Mouse (Mus musculus) limb, embryonic 14.5 days (tissue): Measurements from ENCODE around the gene Arsg. TPM values are rescaled to one million over a fixed set of nuclear protein-coding genes. Genes with fewer than 3 reads are reported as not detected.

ENCODE experiments used
- ATAC-seq: fragments of 200-750 bp; cut with Nextera tagmentation; 2 replicates; pipeline ENCODE4 v1.8.0; 2017; ENCODE audit warnings: low read depth, moderate number of reproducible peaks, moderate TSS enrichment; ENCODE audit not compliant: low FRiP score
- DNase-seq: peaks from one replicate; pipeline ENCODE4 v3.0.0-alpha.2; 2015; ENCODE audit warnings: low spot score
- H3K27ac ChIP-seq: fragments of 300-500 bp; sonication (generic); replicated peaks from 2 replicates; pipeline ENCODE4 v1.5.1; 2014; ENCODE audit warnings: low read depth, mild to moderate bottlenecking, low read length, moderate library complexity, mixed read lengths
- H3K27me3 ChIP-seq: fragments of 300-500 bp; sonication (generic); 2 replicates; pipeline ENCODE4 v1.6.1; 2014; ENCODE audit warnings: low read length, mixed read lengths; ENCODE audit not compliant: control insufficient read depth, insufficient read depth
- H3K36me3 ChIP-seq: fragments of 300-500 bp; sonication (generic); 2 replicates; pipeline ENCODE4 v1.6.1; 2014; ENCODE audit warnings: mild to moderate bottlenecking, low read length, moderate library complexity, mixed read lengths; ENCODE audit not compliant: control insufficient read depth, insufficient read depth
- H3K4me1 ChIP-seq: fragments of 300-500 bp; sonication (generic); 2 replicates; pipeline ENCODE4 v1.6.1; 2014; ENCODE audit warnings: antibody characterized with exemption, low read length, mixed read lengths; ENCODE audit not compliant: control insufficient read depth, insufficient read depth
- H3K4me2 ChIP-seq: fragments of 300-500 bp; sonication (generic); replicated peaks from 2 replicates; pipeline ENCODE4 v1.6.1; 2014; ENCODE audit warnings: low read depth, mild to moderate bottlenecking, low read length, moderate library complexity; ENCODE audit not compliant: severe bottlenecking
- H3K4me3 ChIP-seq: fragments of 300-500 bp; sonication (generic); replicated peaks from 2 replicates; pipeline ENCODE4 v1.5.1; 2014; ENCODE audit warnings: low read length
- H3K9ac ChIP-seq: fragments of 300-500 bp; sonication (generic); 2 replicates; pipeline ENCODE4 v1.6.1; 2014; ENCODE audit warnings: mild to moderate bottlenecking, low read depth, low read length, moderate library complexity; ENCODE audit not compliant: severe bottlenecking
- H3K9me3 ChIP-seq: fragments of 300-500 bp; sonication (generic); 2 replicates; pipeline ENCODE4 v1.6.1; 2016; ENCODE audit warnings: low read length; ENCODE audit not compliant: control insufficient read depth
- POLR2A ChIP-seq: fragments of 200-500 bp; IDR thresholded peaks from 2 replicates; pipeline ENCODE4 v1.8.0; 2012; ENCODE audit warnings: inconsistent platforms, mild to moderate bottlenecking, moderate library complexity, borderline replicate concordance; ENCODE audit not compliant: insufficient read depth, insufficient read length; ENCODE audit errors: extremely low read depth
- WGBS: fragments of 180-500 bp; shearing (Covaris S2); extraction: QIAGEN DNeasy Blood & Tissue Kit; methylation state at CpG from one replicate; pipeline ENCODE4 v1.1.7; 2014; 5-methylcytosine and 5-hydroxymethylcytosine counted together
- polyA plus RNA-seq, 2 experiments: library from polyadenylated mRNA; depleted of rRNA in 1 of 2; stranded (reverse) in 1 of 2; unstranded in 1 of 2; fragments of >200 nt; fragmentation: Nextera tagmentation in 1 of 2; extraction: Ambion mirVana in 1 of 2; gene quantifications; 2 replicates each; pipeline versions ENCODE4 v1.2.1 to v1.2.3; 2012 to 2014

Arsg gene
- polyA plus RNA-seq, 2 experiments = 3.2 to 5.3 TPM

DNA sequence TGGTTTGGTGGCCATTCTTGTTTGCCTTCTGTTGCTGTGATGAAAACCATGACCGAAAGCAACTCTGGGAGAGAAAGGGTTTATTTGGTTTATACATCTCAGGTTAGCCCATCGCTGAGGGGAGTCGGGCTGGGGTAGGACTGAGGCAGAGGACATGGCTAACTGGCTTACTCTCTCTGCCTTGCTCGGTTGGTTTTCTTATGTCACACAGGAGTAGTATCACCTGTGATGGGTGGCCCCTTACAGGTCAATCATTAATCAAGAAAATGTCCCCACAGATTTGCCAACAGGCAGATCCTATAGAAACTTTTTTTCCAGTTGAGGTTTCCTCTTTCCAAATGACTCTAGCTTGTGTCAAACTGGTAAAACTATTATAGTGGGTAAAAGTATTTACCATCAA is 90.5 kb downstream of the Arsg start:
- Histone ChIP-seq H3K36me3 (no peaks in the 10 kb centered on the region), H3K27me3 (no peaks in the 10 kb centered on the region), H3K4me1 (peaks cover 9% of the 10 kb centered on the region), H3K27ac (no peak overlapping the region), H3K9me3 (no peaks in the 10 kb centered on the region), H3K4me3 (no peak overlapping the region), H3K4me2 (no peak overlapping the region), H3K9ac (no peak overlapping the region)
- no peak for DNase-seq
- TF ChIP-seq POLR2A = no peak
- no peak for ATAC-seq
- 82% methylated on average over 4 of the region's 4 CpGs for WGBS

DNA sequence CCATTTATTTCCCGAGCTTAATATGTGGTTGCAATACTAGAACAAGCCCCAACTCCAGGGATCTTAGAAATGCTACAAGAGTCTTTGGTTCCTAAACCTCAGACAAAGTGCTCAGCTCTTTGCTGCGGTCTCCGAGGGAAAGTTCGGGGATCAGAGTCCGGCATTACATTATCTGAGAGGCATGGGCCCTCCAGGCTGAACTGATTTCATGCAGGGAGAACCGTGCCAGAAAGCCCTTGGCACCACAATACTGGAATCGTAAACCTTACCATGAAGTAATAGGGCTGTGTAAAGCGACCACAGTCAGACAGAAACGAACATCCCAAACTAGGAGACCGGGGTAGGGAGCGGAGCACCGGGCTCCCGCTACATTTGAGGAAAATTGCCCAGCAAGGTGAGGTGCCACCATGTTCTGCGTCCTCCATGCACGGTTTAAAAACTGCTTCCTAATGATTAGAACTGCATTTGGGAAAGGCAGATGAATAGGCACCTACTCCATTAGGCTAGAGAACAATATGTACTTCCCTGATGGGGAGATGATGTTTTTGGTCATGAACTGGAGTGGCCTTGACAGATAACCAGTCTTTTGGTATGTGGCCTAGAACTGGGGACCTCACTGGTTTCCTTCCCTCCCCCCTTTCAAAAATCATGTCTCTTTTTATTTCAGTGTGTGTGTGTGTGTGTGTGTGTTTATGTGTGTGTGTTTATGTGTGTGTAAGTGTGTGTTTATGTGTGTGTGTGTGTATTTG is 91.5 kb downstream of the Arsg start:
- peaks cover 9% of the 10 kb centered on the region for H3K4me1 ChIP-seq

DNA sequence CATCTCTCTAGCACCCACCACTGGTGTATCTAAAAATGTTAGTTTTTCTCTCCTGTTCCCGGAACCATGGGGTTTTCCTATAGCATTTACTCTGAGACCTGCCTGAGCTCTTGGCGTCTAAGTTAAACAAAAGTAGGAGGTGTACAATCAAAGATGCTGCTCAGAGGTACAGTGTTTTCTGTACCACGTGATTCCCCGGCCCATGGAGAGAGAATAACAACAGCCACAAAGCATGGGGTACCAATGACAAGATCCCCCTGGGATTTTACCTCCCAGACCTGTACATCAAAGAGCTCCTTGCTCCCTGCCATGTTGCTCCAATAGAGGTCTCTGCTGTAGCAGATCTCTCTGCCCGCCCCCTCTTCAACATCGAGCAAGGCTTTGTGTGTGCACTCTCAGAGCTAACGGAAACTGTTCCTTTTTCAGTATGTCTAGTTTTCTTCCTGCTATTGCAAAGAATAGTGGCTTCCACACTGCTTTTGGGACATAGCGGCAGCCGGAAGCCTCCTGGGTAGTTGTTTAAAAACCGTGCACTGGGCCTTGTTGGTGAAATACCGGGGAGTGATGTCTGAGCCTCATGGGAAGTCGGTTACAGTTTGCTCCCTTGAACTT is 95.9 kb downstream of the Arsg start:
- no peak for ATAC-seq
- H3K4me1 ChIP-seq = no peaks in the 10 kb centered on the region
- H3K4me2 ChIP-seq = no peak overlapping the region

More for the DNA sequence above, 91.5 kb downstream of the Arsg start:
- ATAC-seq (no peak), DNase-seq (no peak)
- Histone ChIP-seq H3K4me3 (no peak overlapping the region), H3K27ac (no peak overlapping the region), H3K9ac (no peak overlapping the region), H3K9me3 (no peaks in the 10 kb centered on the region), H3K36me3 (no peaks in the 10 kb centered on the region), H3K4me2 (no peak overlapping the region), H3K27me3 (no peaks in the 10 kb centered on the region)
- TF ChIP-seq POLR2A = no peak
- WGBS = 63% methylated on average over 15 of the region's 15 CpGs

DNA sequence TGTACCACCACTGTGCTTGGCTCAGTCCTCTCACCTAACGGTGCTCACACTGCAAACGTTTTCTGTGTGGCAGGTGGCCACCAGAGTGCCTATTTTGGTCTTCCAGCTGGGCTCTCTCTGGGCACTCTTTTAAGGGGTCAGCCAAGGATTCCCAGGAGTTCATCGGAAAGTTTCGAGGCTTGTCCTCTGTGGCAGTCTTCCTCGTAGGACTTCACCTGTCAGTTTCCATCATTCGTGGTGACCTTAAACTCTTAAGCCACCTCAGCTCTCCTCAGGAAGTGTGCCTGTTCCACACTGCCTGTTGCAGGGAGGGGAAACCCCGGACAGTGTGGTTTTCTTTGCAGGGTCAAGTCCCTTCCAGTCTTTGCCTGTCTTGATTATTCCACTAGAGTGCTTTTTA is 96.6 kb downstream of the Arsg start:
- Histone ChIP-seq H3K36me3 (peaks cover 3% of the 10 kb centered on the region; the same call in 1 of the 2 replicates), H3K27ac (no peak overlapping the region), H3K4me2 (no peak overlapping the region), H3K4me1 (no peaks in the 10 kb centered on the region), H3K9me3 (no peaks in the 10 kb centered on the region), H3K4me3 (no peak overlapping the region), H3K27me3 (no peaks in the 10 kb centered on the region), H3K9ac (no peak overlapping the region)
- TF ChIP-seq POLR2A = no peak
- WGBS = 72% methylated on average over 7 of the region's 7 CpGs
- ATAC-seq = no peak
- DNase-seq = no peak

More for the DNA sequence above, 95.9 kb downstream of the Arsg start:
- Histone ChIP-seq H3K9ac (no peak overlapping the region), H3K27ac (no peak overlapping the region), H3K4me3 (no peak overlapping the region), H3K27me3 (no peaks in the 10 kb centered on the region), H3K36me3 (peaks cover 3% of the 10 kb centered on the region; the same call in 1 of the 2 replicates), H3K9me3 (no peaks in the 10 kb centered on the region)
- WGBS = 78% methylated on average over 12 of the region's 12 CpGs
- TF ChIP-seq POLR2A = no peak
- DNase-seq = no peak

DNA sequence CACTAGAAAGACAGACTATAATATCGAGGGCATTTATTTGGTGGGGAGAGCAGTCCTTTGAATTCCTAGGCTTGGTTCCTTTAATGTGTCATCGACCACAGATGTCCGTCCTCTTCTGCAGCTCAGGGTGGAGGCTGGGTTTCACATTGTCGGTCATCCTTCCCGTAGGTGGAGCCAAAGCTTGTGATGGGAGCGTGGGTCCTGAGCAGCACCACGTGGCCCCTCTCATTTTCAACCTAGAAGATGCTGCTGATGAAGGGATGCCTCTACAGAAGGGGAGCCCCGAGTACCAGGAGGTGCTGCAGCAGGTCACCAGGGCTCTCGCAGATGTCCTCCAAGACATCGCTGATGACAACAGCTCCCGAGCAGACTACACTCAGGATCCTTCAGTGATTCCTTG is 98.9 kb downstream of the Arsg start:
- Histone ChIP-seq H3K4me1 (no peaks in the 10 kb centered on the region), H3K4me3 (no peak overlapping the region), H3K36me3 (peaks cover 14% of the 10 kb centered on the region), H3K9me3 (no peaks in the 10 kb centered on the region), H3K4me2 (no peak overlapping the region), H3K27me3 (no peaks in the 10 kb centered on the region), H3K27ac (no peak overlapping the region), H3K9ac (no peak overlapping the region)
- TF ChIP-seq POLR2A = no peak
- DNase-seq = no peak
- 90% methylated on average over 11 of the region's 11 CpGs for WGBS
- ATAC-seq = no peak
